Mouse (Mus musculus): ENCODE measurements at regions not wholly inside any gene's neighbourhood (a gene's known extent, or its start where the extent isn't known, plus 50 kb on each side); places are given as distances from the start of the nearest gene placed in this dataset.
A peak's percentile ranks its signal among the peaks of the same experiment; 100 is the strongest.

GRCm38 (mm10) chr15:61770721-61771542, 848.1 kb upstream of the A1bg start:
- 36% methylated on average over 14 of the region's 14 CpGs for WGBS
- H3K4me3 ChIP-seq (replicated peaks; ENCODE audit: low read length), result no peak overlapping the region
- no peak for TF ChIP-seq POLR2A (IDR thresholded peaks at IDR 0.05; ENCODE audit: borderline replicate concordance, extremely low read depth, insufficient read depth, insufficient read length)
- 0 out of 2 replicates have a peak overlapping the region, but pooled peaks have one; percentile 22 for H3K27ac ChIP-seq (replicated peaks; ENCODE audit: low read depth, low read length)
- no peak overlapping the region for H3K9ac ChIP-seq (ENCODE audit: low read depth, low read length, severe bottlenecking)
- peak; percentile 90 for ATAC-seq (ENCODE audit: low FRiP score, low read depth)
- DNase-seq (ENCODE audit: low spot score), result peak; percentile 84
- H3K4me2 ChIP-seq (replicated peaks; ENCODE audit: low read depth, low read length, severe bottlenecking), result peak overlapping the region; percentile 23; the same call in 1 of the 2 replicates
- H3K27me3 ChIP-seq (ENCODE audit: control insufficient read depth, insufficient read depth, low read length), result no peaks in the 10 kb centered on the region
- H3K9me3 ChIP-seq (ENCODE audit: control insufficient read depth, low read length), result no peaks in the 10 kb centered on the region
- H3K36me3 ChIP-seq (ENCODE audit: control insufficient read depth, insufficient read depth, low read length), result no peaks in the 10 kb centered on the region
- peaks cover 23% of the 10 kb centered on the region for H3K4me1 ChIP-seq (ENCODE audit: control insufficient read depth, insufficient read depth, low read length)

- Histone ChIP-seq H3K9ac (ENCODE audit: low read depth, low read length, severe bottlenecking) (no peak overlapping the region), H3K9me3 (ENCODE audit: control insufficient read depth, low read length) (no peaks in the 10 kb centered on the region), H3K4me3 (replicated peaks; ENCODE audit: low read length) (no peak overlapping the region), H3K4me1 (ENCODE audit: control insufficient read depth, insufficient read depth, low read length) (peaks cover 23% of the 10 kb centered on the region), H3K27me3 (ENCODE audit: control insufficient read depth, insufficient read depth, low read length) (no peaks in the 10 kb centered on the region), H3K4me2 (replicated peaks; ENCODE audit: low read depth, low read length, severe bottlenecking) (no peak overlapping the region), H3K27ac (replicated peaks; ENCODE audit: low read depth, low read length) (no peak overlapping the region), H3K36me3 (ENCODE audit: control insufficient read depth, insufficient read depth, low read length) (no peaks in the 10 kb centered on the region)
- WGBS, result 14% methylated on average over 2 of the region's 2 CpGs
- DNase-seq (ENCODE audit: low spot score) (peak; percentile 68), ATAC-seq (ENCODE audit: low FRiP score, low read depth) (no peak)
- TF ChIP-seq POLR2A (IDR thresholded peaks at IDR 0.05; ENCODE audit: borderline replicate concordance, extremely low read depth, insufficient read depth, insufficient read length), result no peak
Observed at GRCm38 (mm10) chr15:61766544-61767094, 843.8 kb upstream of the A1bg start.

DNA sequence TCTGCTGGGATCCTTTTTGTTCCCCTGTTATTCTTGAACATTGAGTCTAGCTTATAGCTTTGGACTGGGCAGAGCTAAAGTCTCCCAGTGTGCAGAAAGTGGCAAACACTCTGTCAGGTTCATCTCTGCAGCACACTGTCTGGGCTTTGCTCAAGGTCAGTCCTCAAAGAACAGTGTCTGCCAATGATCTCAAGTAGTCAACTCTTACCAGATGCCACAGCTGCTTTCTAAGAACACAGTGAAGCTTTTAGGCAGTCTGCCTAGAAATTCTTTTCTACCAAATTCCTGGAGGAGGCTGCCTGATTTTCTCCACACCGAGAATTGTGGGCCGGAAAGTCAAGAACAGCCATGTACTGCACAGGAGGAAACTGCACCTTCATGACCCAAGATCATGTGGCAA, 831.0 kb upstream of the A1bg start:
- peak; percentile 74 for DNase-seq (ENCODE audit: low spot score)
- H3K9ac ChIP-seq (ENCODE audit: low read depth, low read length, severe bottlenecking), result no peak overlapping the region
- no peak overlapping the region for H3K27ac ChIP-seq (replicated peaks; ENCODE audit: low read depth, low read length)
- H3K27me3 ChIP-seq (ENCODE audit: control insufficient read depth, insufficient read depth, low read length), result no peaks in the 10 kb centered on the region
- no peak for TF ChIP-seq POLR2A (IDR thresholded peaks at IDR 0.05; ENCODE audit: borderline replicate concordance, extremely low read depth, insufficient read depth, insufficient read length)
- 0 out of 2 replicates have a peak, but pooled peaks cover 4% of the 10 kb centered on the region for H3K4me1 ChIP-seq (ENCODE audit: control insufficient read depth, insufficient read depth, low read length)
- no peak overlapping the region for H3K4me3 ChIP-seq (replicated peaks; ENCODE audit: low read length)
- WGBS, result 46% methylated on average over 2 of the region's 2 CpGs
- no peak for ATAC-seq (ENCODE audit: low FRiP score, low read depth)
- H3K4me2 ChIP-seq (replicated peaks; ENCODE audit: low read depth, low read length, severe bottlenecking), result no peak overlapping the region
- H3K36me3 ChIP-seq (ENCODE audit: control insufficient read depth, insufficient read depth, low read length), result no peaks in the 10 kb centered on the region
- H3K9me3 ChIP-seq (ENCODE audit: control insufficient read depth, low read length), result no peaks in the 10 kb centered on the region

GRCm38 (mm10) chr15:61723696-61724095, 800.9 kb upstream of the A1bg start:
- DNase-seq (ENCODE audit: low spot score) (no peak), ATAC-seq (ENCODE audit: low FRiP score, low read depth) (no peak)
- no peaks in the 10 kb centered on the region for H3K36me3 ChIP-seq (ENCODE audit: control insufficient read depth, insufficient read depth, low read length)
- TF ChIP-seq POLR2A (IDR thresholded peaks at IDR 0.05; ENCODE audit: borderline replicate concordance, extremely low read depth, insufficient read depth, insufficient read length), result no peak
- H3K9me3 ChIP-seq (ENCODE audit: control insufficient read depth, low read length), result no peaks in the 10 kb centered on the region
- H3K4me1 ChIP-seq (ENCODE audit: control insufficient read depth, insufficient read depth, low read length), result no peaks in the 10 kb centered on the region
- WGBS, result 38% methylated on average over 1 of the region's 1 CpGs
- H3K9ac ChIP-seq (ENCODE audit: low read depth, low read length, severe bottlenecking), result no peak overlapping the region
- no peak overlapping the region for H3K27ac ChIP-seq (replicated peaks; ENCODE audit: low read depth, low read length)
- H3K4me3 ChIP-seq (replicated peaks; ENCODE audit: low read length), result no peak overlapping the region
- no peaks in the 10 kb centered on the region for H3K27me3 ChIP-seq (ENCODE audit: control insufficient read depth, insufficient read depth, low read length)
- H3K4me2 ChIP-seq (replicated peaks; ENCODE audit: low read depth, low read length, severe bottlenecking), result no peak overlapping the region

GRCm38 (mm10) chr15:61718486-61718885, 795.7 kb upstream of the A1bg start:
- Histone ChIP-seq H3K27ac (replicated peaks; ENCODE audit: low read depth, low read length) (no peak overlapping the region), H3K4me1 (ENCODE audit: control insufficient read depth, insufficient read depth, low read length) (no peaks in the 10 kb centered on the region), H3K9me3 (ENCODE audit: control insufficient read depth, low read length) (no peaks in the 10 kb centered on the region), H3K9ac (ENCODE audit: low read depth, low read length, severe bottlenecking) (no peak overlapping the region), H3K4me3 (replicated peaks; ENCODE audit: low read length) (no peak overlapping the region), H3K4me2 (replicated peaks; ENCODE audit: low read depth, low read length, severe bottlenecking) (no peak overlapping the region), H3K27me3 (ENCODE audit: control insufficient read depth, insufficient read depth, low read length) (no peaks in the 10 kb centered on the region), H3K36me3 (ENCODE audit: control insufficient read depth, insufficient read depth, low read length) (no peaks in the 10 kb centered on the region)
- DNase-seq (ENCODE audit: low spot score) (no peak), ATAC-seq (ENCODE audit: low FRiP score, low read depth) (no peak)
- TF ChIP-seq POLR2A (IDR thresholded peaks at IDR 0.05; ENCODE audit: borderline replicate concordance, extremely low read depth, insufficient read depth, insufficient read length), result no peak
